Mouse (Mus musculus) neural tube, embryonic 13.5 days (tissue): ENCODE measurements at regions not wholly inside any gene's neighbourhood (a gene's known extent, or its start where the extent isn't known, plus 50 kb on each side); places are given as distances from the start of the nearest gene placed in this dataset.

ENCODE experiments used
- ATAC-seq: fragments of 200-750 bp; cut with Nextera tagmentation; 2 replicates; pipeline ENCODE4 v1.8.0; 2017; ENCODE audit warnings: low read depth, mild to moderate bottlenecking, moderate TSS enrichment, moderate library complexity
- H3K27ac ChIP-seq: fragments of 300-500 bp; sonication (generic); replicated peaks from 2 replicates; pipeline ENCODE4 v1.5.1; 2015; ENCODE audit warnings: moderate library complexity, mild to moderate bottlenecking, inconsistent platforms
- H3K27me3 ChIP-seq: fragments of 300-500 bp; sonication (generic); 2 replicates; pipeline ENCODE4 v1.6.1; 2015; ENCODE audit warnings: mild to moderate bottlenecking, inconsistent platforms
- H3K36me3 ChIP-seq: fragments of 300-500 bp; sonication (generic); 2 replicates; pipeline ENCODE4 v1.6.1; 2015; ENCODE audit warnings: mild to moderate bottlenecking, inconsistent platforms
- H3K4me1 ChIP-seq: fragments of 300-500 bp; sonication (generic); replicated peaks from 2 replicates; pipeline ENCODE4 v1.6.1; 2015; ENCODE audit warnings: inconsistent platforms
- H3K4me2 ChIP-seq: fragments of 300-500 bp; sonication (generic); 2 replicates; pipeline ENCODE4 v1.6.1; 2015; ENCODE audit warnings: inconsistent platforms, mild to moderate bottlenecking, moderate library complexity
- H3K4me3 ChIP-seq: fragments of 300-500 bp; sonication (generic); 2 replicates; pipeline ENCODE4 v1.5.1; 2015; ENCODE audit warnings: mild to moderate bottlenecking, inconsistent platforms
- H3K9ac ChIP-seq: fragments of 300-500 bp; sonication (generic); 2 replicates; pipeline ENCODE4 v1.6.1; 2015; ENCODE audit warnings: moderate library complexity, mild to moderate bottlenecking, inconsistent platforms
- H3K9me3 ChIP-seq: fragments of 300-500 bp; sonication (generic); 2 replicates; pipeline ENCODE4 v1.6.1; 2016; ENCODE audit warnings: inconsistent platforms
- WGBS: fragments of 180-500 bp; shearing (Covaris S2); methylation state at CpG from one replicate; pipeline ENCODE4 v1.1.7; 2015; 5-methylcytosine and 5-hydroxymethylcytosine counted together

GRCm38 (mm10) chr4:56193365-56193764 is 546.5 kb upstream of the Gm26657 start:
- Histone ChIP-seq H3K4me2 (no peak overlapping the region), H3K36me3 (no peaks in the 10 kb centered on the region), H3K9ac (no peak overlapping the region), H3K9me3 (no peaks in the 10 kb centered on the region), H3K27ac (no peak overlapping the region), H3K4me3 (no peak overlapping the region), H3K27me3 (no peaks in the 10 kb centered on the region), H3K4me1 (0 out of 2 replicates have a peak, but pooled peaks cover 1% of the 10 kb centered on the region)
- ATAC-seq, result no peak
- 64% methylated on average over 2 of the region's 2 CpGs for WGBS

GRCm38 (mm10) chr4:56192516-56192915 is 547.4 kb upstream of the Gm26657 start:
- 86% methylated on average over 5 of the region's 5 CpGs for WGBS
- H3K27ac ChIP-seq, result no peak overlapping the region
- no peaks in the 10 kb centered on the region for H3K4me1 ChIP-seq
- H3K4me3 ChIP-seq, result no peak overlapping the region
- H3K9ac ChIP-seq, result no peak overlapping the region
- H3K36me3 ChIP-seq, result no peaks in the 10 kb centered on the region
- no peaks in the 10 kb centered on the region for H3K9me3 ChIP-seq
- H3K27me3 ChIP-seq, result no peaks in the 10 kb centered on the region
- H3K4me2 ChIP-seq, result no peak overlapping the region
- no peak for ATAC-seq

GRCm38 (mm10) chr4:56179566-56179965 is 560.3 kb upstream of the Gm26657 start:
- H3K36me3 ChIP-seq, result no peaks in the 10 kb centered on the region

GRCm38 (mm10) chr4:56178844-56179481 is 560.9 kb upstream of the Gm26657 start:
- no peak overlapping the region for H3K27ac ChIP-seq
- no peaks in the 10 kb centered on the region for H3K27me3 ChIP-seq
- 48% methylated on average over 9 of the region's 9 CpGs for WGBS
- peaks cover 6% of the 10 kb centered on the region; the same call in 1 of the 2 replicates for H3K4me1 ChIP-seq
- H3K4me3 ChIP-seq, result no peak overlapping the region
- H3K9ac ChIP-seq, result no peak overlapping the region
- H3K4me2 ChIP-seq, result no peak overlapping the region
- no peaks in the 10 kb centered on the region for H3K36me3 ChIP-seq
- no peaks in the 10 kb centered on the region for H3K9me3 ChIP-seq
- no peak for ATAC-seq

More at GRCm38 (mm10) chr4:56179566-56179965, 560.3 kb upstream of the Gm26657 start:
- H3K4me2 ChIP-seq, result no peak overlapping the region
- H3K4me3 ChIP-seq, result no peak overlapping the region
- no peak overlapping the region for H3K9ac ChIP-seq
- peaks cover 6% of the 10 kb centered on the region; the same call in 1 of the 2 replicates for H3K4me1 ChIP-seq
- H3K27ac ChIP-seq, result no peak overlapping the region
- no peaks in the 10 kb centered on the region for H3K27me3 ChIP-seq
- ATAC-seq, result no peak
- H3K9me3 ChIP-seq, result no peaks in the 10 kb centered on the region
- WGBS, result 78% methylated on average over 5 of the region's 5 CpGs

- Histone ChIP-seq H3K4me2 (no peak overlapping the region), H3K4me3 (no peak overlapping the region), H3K4me1 (peaks cover 9% of the 10 kb centered on the region), H3K27ac (no peak overlapping the region), H3K9me3 (0 out of 2 replicates have a peak, but pooled peaks cover 3% of the 10 kb centered on the region), H3K27me3 (no peaks in the 10 kb centered on the region), H3K36me3 (no peaks in the 10 kb centered on the region), H3K9ac (no peak overlapping the region)
- ATAC-seq, result 0 out of 2 replicates have a peak, but pooled peaks have one; percentile 50
- WGBS, result 29% methylated on average over 3 of the region's 3 CpGs
Measured at GRCm38 (mm10) chr4:56161257-56161594, 578.6 kb upstream of the Gm26657 start.

GRCm38 (mm10) chr4:56160551-56161256 is 579.2 kb upstream of the Gm26657 start:
- H3K9me3 ChIP-seq, result 0 out of 2 replicates have a peak, but pooled peaks cover 3% of the 10 kb centered on the region
- peaks cover 9% of the 10 kb centered on the region for H3K4me1 ChIP-seq
- no peak overlapping the region for H3K9ac ChIP-seq
- no peaks in the 10 kb centered on the region for H3K27me3 ChIP-seq
- H3K27ac ChIP-seq, result 0 out of 2 replicates have a peak overlapping the region, but pooled peaks have one; percentile 5
- H3K36me3 ChIP-seq, result no peaks in the 10 kb centered on the region
- WGBS, result 69% methylated on average over 13 of the region's 13 CpGs
- no peak overlapping the region for H3K4me2 ChIP-seq
- ATAC-seq, result peak; percentile 32; the same call in 1 of the 2 replicates
- H3K4me3 ChIP-seq, result no peak overlapping the region

GRCm38 (mm10) chr4:56157521-56158065 is 582.3 kb upstream of the Gm26657 start:
- ATAC-seq, result no peak
- Histone ChIP-seq H3K9me3 (0 out of 2 replicates have a peak, but pooled peaks cover 3% of the 10 kb centered on the region), H3K4me3 (no peak overlapping the region), H3K4me1 (peaks cover 9% of the 10 kb centered on the region), H3K27ac (no peak overlapping the region), H3K27me3 (no peaks in the 10 kb centered on the region), H3K4me2 (no peak overlapping the region), H3K36me3 (no peaks in the 10 kb centered on the region), H3K9ac (no peak overlapping the region)
- 88% methylated on average over 3 of the region's 3 CpGs for WGBS

- ATAC-seq, result no peak
Measured at GRCm38 (mm10) chr4:56150716-56151115, 589.2 kb upstream of the Gm26657 start.

GRCm38 (mm10) chr4:56143827-56144226 is 596.0 kb upstream of the Gm26657 start:
- Histone ChIP-seq H3K27ac (no peak overlapping the region), H3K4me1 (no peaks in the 10 kb centered on the region), H3K27me3 (no peaks in the 10 kb centered on the region), H3K9me3 (no peaks in the 10 kb centered on the region), H3K4me2 (no peak overlapping the region), H3K9ac (no peak overlapping the region), H3K4me3 (no peak overlapping the region), H3K36me3 (no peaks in the 10 kb centered on the region)
- 96% methylated on average over 2 of the region's 2 CpGs for WGBS
- ATAC-seq, result no peak

More at GRCm38 (mm10) chr4:56150716-56151115, 589.2 kb upstream of the Gm26657 start:
- H3K27me3 ChIP-seq, result no peaks in the 10 kb centered on the region
- WGBS, result 100% methylated on average over 1 of the region's 1 CpGs
- H3K9ac ChIP-seq, result no peak overlapping the region
- no peak overlapping the region for H3K4me2 ChIP-seq
- no peaks in the 10 kb centered on the region for H3K4me1 ChIP-seq
- no peak overlapping the region for H3K27ac ChIP-seq
- H3K4me3 ChIP-seq, result no peak overlapping the region
- H3K9me3 ChIP-seq, result no peaks in the 10 kb centered on the region
- H3K36me3 ChIP-seq, result no peaks in the 10 kb centered on the region

- H3K4me3 ChIP-seq, result no peak overlapping the region
- H3K9me3 ChIP-seq, result no peaks in the 10 kb centered on the region
- no peak for ATAC-seq
- H3K4me1 ChIP-seq, result no peaks in the 10 kb centered on the region
- H3K27ac ChIP-seq, result no peak overlapping the region
- WGBS, result 91% methylated on average over 3 of the region's 3 CpGs
- H3K27me3 ChIP-seq, result no peaks in the 10 kb centered on the region
- no peak overlapping the region for H3K4me2 ChIP-seq
- H3K9ac ChIP-seq, result no peak overlapping the region
- no peaks in the 10 kb centered on the region for H3K36me3 ChIP-seq
Measured at GRCm38 (mm10) chr4:56136837-56137236, 603.0 kb upstream of the Gm26657 start.

- ATAC-seq, result no peak
- no peaks in the 10 kb centered on the region for H3K27me3 ChIP-seq
- 94% methylated on average over 5 of the region's 5 CpGs for WGBS
Measured at GRCm38 (mm10) chr4:56134350-56134749, 602.1 kb upstream of the Klf4 start.

GRCm38 (mm10) chr4:56127730-56128482 is 595.6 kb upstream of the Klf4 start:
- Histone ChIP-seq H3K9me3 (no peaks in the 10 kb centered on the region), H3K4me1 (no peaks in the 10 kb centered on the region), H3K36me3 (no peaks in the 10 kb centered on the region), H3K4me2 (no peak overlapping the region), H3K9ac (no peak overlapping the region), H3K27me3 (no peaks in the 10 kb centered on the region), H3K4me3 (no peak overlapping the region), H3K27ac (no peak overlapping the region)
- WGBS, result 62% methylated on average over 8 of the region's 8 CpGs
- ATAC-seq, result no peak

More at GRCm38 (mm10) chr4:56134350-56134749, 602.1 kb upstream of the Klf4 start:
- Histone ChIP-seq H3K9me3 (no peaks in the 10 kb centered on the region), H3K4me2 (no peak overlapping the region), H3K4me3 (no peak overlapping the region), H3K9ac (no peak overlapping the region), H3K4me1 (no peaks in the 10 kb centered on the region), H3K36me3 (no peaks in the 10 kb centered on the region), H3K27ac (no peak overlapping the region)
